ENCODE assay signal across 34 mouse cellular contexts in genomic region chr3:105418441-105418840, GRCm38 (mm10). TPM values are rescaled to one million over a fixed set of nuclear protein-coding genes. Genes with fewer than 3 reads are reported as not detected.
"Had no signal": no experiment of that assay in that cellular context is flagged by ENCODE, and none has a peak within 500 bp of the region (broad histone marks: within the 10 kb centered on the region; RNA-seq: fewer than 3 reads in every experiment).

No protein-coding gene starts in this region.

- H3K4me1 ChIP-seq: heart, embryonic 15.5 days; hindbrain, embryonic 10.5 days; hindbrain, embryonic 12.5 days; hindbrain, embryonic 13.5 days; hindbrain, embryonic 15.5 days; intestine, embryonic 15.5 days; kidney, embryonic 15.5 days had no signal

- H3K27ac ChIP-seq: heart, embryonic 13.5 days; heart, embryonic 15.5 days; hindbrain, embryonic 10.5 days; hindbrain, embryonic 12.5 days; hindbrain, embryonic 13.5 days; hindbrain, embryonic 14.5 days; hindbrain, embryonic 15.5 days; hindbrain, postnatal 0 days; intestine, embryonic 15.5 days; kidney, embryonic 15.5 days; kidney, postnatal 0 days; layer of hippocampus, adult 2 months; left cerebral cortex, adult 2 months had no signal

- H3K36me3 ChIP-seq: heart, embryonic 12.5 days; heart, embryonic 13.5 days; heart, embryonic 15.5 days; hindbrain, embryonic 10.5 days; hindbrain, embryonic 12.5 days; hindbrain, embryonic 13.5 days; hindbrain, embryonic 15.5 days; intestine, embryonic 15.5 days; kidney, embryonic 15.5 days had no signal

- H3K9me3 ChIP-seq: hindbrain, embryonic 12.5 days; intestine, embryonic 15.5 days; kidney, embryonic 15.5 days had no signal

- H3K9ac ChIP-seq: heart, embryonic 12.5 days; heart, embryonic 13.5 days; heart, embryonic 15.5 days; hindbrain, embryonic 12.5 days; hindbrain, embryonic 13.5 days; hindbrain, embryonic 14.5 days; hindbrain, embryonic 15.5 days; intestine, embryonic 15.5 days; kidney, embryonic 15.5 days had no signal

- DNase-seq: heart, postnatal 10 days; heart, postnatal 14 days; heart, postnatal 36 days; heart, postnatal 4 days; kidney, adult 11 months; kidney, adult 18-20 months; kidney, adult 2 months; kidney, adult 8-10 months; kidney, adult 9 months; kidney, postnatal 10 days; kidney, postnatal 14 days; kidney, postnatal 25 days; kidney, postnatal 36 days; kidney, postnatal 4 days; layer of hippocampus, adult 9-11 months; layer of hippocampus, postnatal 36 days had no signal

- H3K4me3 ChIP-seq: heart, embryonic 12.5 days; heart, embryonic 13.5 days; heart, embryonic 15.5 days; hindbrain, embryonic 10.5 days; hindbrain, embryonic 12.5 days; hindbrain, embryonic 13.5 days; hindbrain, embryonic 15.5 days; intestine, embryonic 15.5 days; kidney, embryonic 15.5 days; layer of hippocampus, adult 2 months; left cerebral cortex, adult 2 months had no signal

- H3K27me3 ChIP-seq: heart, embryonic 12.5 days; heart, embryonic 13.5 days; heart, embryonic 15.5 days; hindbrain, embryonic 12.5 days; hindbrain, embryonic 13.5 days; hindbrain, embryonic 15.5 days; intestine, embryonic 15.5 days; kidney, embryonic 15.5 days had no signal

- ATAC-seq: hindbrain, embryonic 16.5 days; hindbrain, postnatal 0 days; inflammation-experienced regulatory T-cells, adult 6 months; intestine, embryonic 15.5 days; intestine, embryonic 16.5 days; intestine, postnatal 0 days had no signal

- H3K4me2 ChIP-seq: heart, embryonic 12.5 days; heart, embryonic 13.5 days; heart, embryonic 15.5 days; hindbrain, embryonic 12.5 days; hindbrain, embryonic 13.5 days; hindbrain, embryonic 14.5 days; hindbrain, embryonic 15.5 days; intestine, embryonic 15.5 days; kidney, embryonic 15.5 days had no signal

RNA-seq across cellular contexts. Expression of gene Kcnd3, which starts 33.7 kb away (rescaled TPM):
- polyA plus RNA-seq: inflammation-experienced regulatory T-cells, adult 6 months had no signal
